Mouse (Mus musculus) liver, embryonic 12.5 days (tissue): ENCODE data around the gene Psmc3. TPM values are rescaled to one million over a fixed set of nuclear protein-coding genes. Genes with fewer than 3 reads are reported as not detected.
"Not testable (repeated sequence)": the region's sequence is repeated elsewhere in the genome, so short reads cannot be mapped to it uniquely, and the experiment has no call there.

ENCODE experiments used
- ATAC-seq: fragments of 200-750 bp; cut with Nextera tagmentation; 2 replicates; pipeline ENCODE4 v1.8.0; 2017; ENCODE audit warnings: moderate number of reproducible peaks, mild to moderate bottlenecking, moderate library complexity
- H3K27ac ChIP-seq: fragments of 300-500 bp; sonication (generic); 2 replicates; pipeline ENCODE4 v1.5.1; 2016; ENCODE audit warnings: mild to moderate bottlenecking
- H3K27me3 ChIP-seq: fragments of 300-500 bp; sonication (generic); replicated peaks from 2 replicates; pipeline ENCODE4 v1.6.1; 2016; ENCODE audit warnings: mild to moderate bottlenecking, moderate library complexity
- H3K36me3 ChIP-seq: fragments of 300-500 bp; sonication (generic); 2 replicates; pipeline ENCODE4 v1.6.1; 2016; ENCODE audit warnings: mild to moderate bottlenecking, moderate library complexity
- H3K4me1 ChIP-seq: fragments of 300-500 bp; sonication (generic); 2 replicates; pipeline ENCODE4 v1.6.1; 2016
- H3K4me2 ChIP-seq: fragments of 300-500 bp; sonication (generic); 2 replicates; pipeline ENCODE4 v1.6.1; 2016; ENCODE audit warnings: mild to moderate bottlenecking, moderate library complexity
- H3K4me3 ChIP-seq: fragments of 300-500 bp; sonication (generic); 2 replicates; pipeline ENCODE4 v1.5.1; 2016; ENCODE audit warnings: mild to moderate bottlenecking, moderate library complexity
- H3K9ac ChIP-seq: fragments of 300-500 bp; sonication (generic); 2 replicates; pipeline ENCODE4 v1.6.1; 2016; ENCODE audit warnings: mild to moderate bottlenecking, moderate library complexity
- H3K9me3 ChIP-seq: fragments of 300-500 bp; sonication (generic); replicated peaks from 2 replicates; pipeline ENCODE4 v1.6.1; 2016; ENCODE audit warnings: mild to moderate bottlenecking, moderate library complexity
- WGBS: fragments of 180-500 bp; shearing (Covaris S2); methylation state at CpG from one replicate; pipeline ENCODE4 v1.1.7; 2016; ENCODE audit not compliant: insufficient replicate concordance; 5-methylcytosine and 5-hydroxymethylcytosine counted together
- polyA plus RNA-seq: library from polyadenylated mRNA; unstranded; fragments of >200 nt; fragmentation: Nextera tagmentation; extraction: Ambion mirVana; gene quantifications from 2 replicates; pipeline ENCODE4 v1.2.1, GENCODE M21; 2016

The Psmc3 gene
- polyA plus RNA-seq, 1 experiment from 2014 or later: 223 TPM

DNA sequence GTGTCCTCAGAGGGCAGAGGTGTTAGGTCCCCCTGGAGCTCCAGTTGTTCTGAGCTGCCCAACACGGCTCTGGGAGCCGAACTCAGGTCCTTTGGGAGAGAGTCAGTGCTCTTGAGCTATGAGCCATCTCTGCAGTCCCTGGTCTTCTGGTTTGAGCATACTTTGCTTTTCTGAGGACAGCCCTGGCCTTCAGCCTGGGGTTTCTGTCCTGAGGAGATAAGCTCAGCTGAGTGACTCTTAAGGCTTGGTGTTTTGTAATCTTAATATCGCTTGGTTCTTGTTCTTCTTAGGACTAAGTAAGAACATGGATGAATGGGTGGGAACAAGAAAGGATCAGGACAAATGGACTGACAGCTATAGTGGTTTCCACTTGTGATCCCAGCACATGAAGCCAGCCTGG, 54.3 kb downstream of the Psmc3 start:
- ATAC-seq: peak; percentile 67; the same call in 1 of the 2 replicates
- H3K9me3 ChIP-seq: no peaks in the 10 kb centered on the region
- H3K4me3 ChIP-seq: no peak overlapping the region
- H3K27me3 ChIP-seq: no peaks in the 10 kb centered on the region
- no peaks in the 10 kb centered on the region; the same call in 1 of the 2 replicates for H3K36me3 ChIP-seq
- H3K9ac ChIP-seq: 0 out of 2 replicates have a peak overlapping the region, but pooled peaks have one; percentile 12
- peak overlapping the region; percentile 31; the same call in 1 of the 2 replicates for H3K4me2 ChIP-seq
- peak overlapping the region; percentile 10 for H3K27ac ChIP-seq
- H3K4me1 ChIP-seq: peaks cover 75% of the 10 kb centered on the region
- WGBS: 40% methylated on average over 3 of the region's 3 CpGs

DNA sequence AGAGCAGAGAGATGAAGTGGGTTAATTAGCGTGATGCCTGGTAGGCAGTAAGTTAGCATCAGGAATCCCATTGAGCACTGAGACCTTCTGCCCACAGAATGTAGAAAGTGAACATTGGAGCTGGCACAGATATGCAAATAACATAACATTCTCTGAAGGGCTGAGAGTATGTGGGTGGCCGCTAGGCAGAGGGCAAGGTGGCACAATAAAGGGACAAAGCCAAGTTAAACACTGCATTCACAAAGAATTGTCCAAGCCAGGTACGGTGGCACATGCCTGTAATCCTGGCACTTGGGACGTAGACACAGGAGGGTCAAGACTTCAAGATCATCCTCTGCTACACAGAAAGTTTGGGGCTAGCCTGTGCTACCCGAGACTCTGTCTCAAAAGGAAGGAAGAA, 55.4 kb downstream of the Psmc3 start:
- peaks cover 79% of the 10 kb centered on the region for H3K4me1 ChIP-seq
- H3K27me3 ChIP-seq: no peaks in the 10 kb centered on the region
- no peaks in the 10 kb centered on the region; the same call in 1 of the 2 replicates for H3K36me3 ChIP-seq
- H3K4me2 ChIP-seq: no peak overlapping the region
- H3K4me3 ChIP-seq: no peak overlapping the region
- H3K9ac ChIP-seq: no peak overlapping the region
- no peak overlapping the region for H3K27ac ChIP-seq
- WGBS: 78% methylated on average over 5 of the region's 5 CpGs
- ATAC-seq: no peak
- H3K9me3 ChIP-seq: no peaks in the 10 kb centered on the region

DNA sequence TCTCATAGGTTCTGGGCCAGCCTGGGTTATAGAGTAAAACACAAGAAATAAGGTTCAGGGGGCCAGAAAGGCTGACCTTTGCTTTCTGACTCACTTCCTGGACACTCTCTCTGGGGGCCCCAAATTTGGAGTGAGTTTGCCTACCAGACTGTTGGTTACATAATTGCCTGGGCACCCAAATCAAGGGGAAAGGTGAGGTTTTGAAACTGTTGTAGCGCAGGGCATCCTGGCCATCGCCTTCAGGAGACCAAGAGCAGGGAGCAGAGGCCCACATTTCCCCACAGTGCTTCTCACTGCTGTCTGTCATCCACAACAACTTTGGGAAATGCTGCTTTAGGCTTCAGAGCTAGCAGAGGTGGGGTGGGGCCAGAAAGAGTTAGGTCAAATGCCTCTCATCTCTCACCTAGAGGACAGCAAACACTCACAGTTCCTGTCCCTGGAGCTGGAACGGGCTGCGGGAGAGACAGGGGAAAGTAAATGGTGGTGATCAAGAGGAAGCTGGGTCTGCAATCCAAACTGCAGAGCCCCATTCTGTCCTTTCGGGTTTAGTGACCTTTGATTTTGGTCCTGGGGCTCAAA, 56.1 kb downstream of the Psmc3 start:
- H3K27me3 ChIP-seq: no peaks in the 10 kb centered on the region
- no peak overlapping the region for H3K4me2 ChIP-seq
- H3K27ac ChIP-seq: no peak overlapping the region
- H3K9me3 ChIP-seq: no peaks in the 10 kb centered on the region
- no peaks in the 10 kb centered on the region; the same call in 1 of the 2 replicates for H3K36me3 ChIP-seq
- H3K4me3 ChIP-seq: no peak overlapping the region
- H3K9ac ChIP-seq: no peak overlapping the region
- peaks cover 81% of the 10 kb centered on the region for H3K4me1 ChIP-seq
- WGBS: 80% methylated on average over 5 of the region's 5 CpGs
- ATAC-seq: no peak

DNA sequence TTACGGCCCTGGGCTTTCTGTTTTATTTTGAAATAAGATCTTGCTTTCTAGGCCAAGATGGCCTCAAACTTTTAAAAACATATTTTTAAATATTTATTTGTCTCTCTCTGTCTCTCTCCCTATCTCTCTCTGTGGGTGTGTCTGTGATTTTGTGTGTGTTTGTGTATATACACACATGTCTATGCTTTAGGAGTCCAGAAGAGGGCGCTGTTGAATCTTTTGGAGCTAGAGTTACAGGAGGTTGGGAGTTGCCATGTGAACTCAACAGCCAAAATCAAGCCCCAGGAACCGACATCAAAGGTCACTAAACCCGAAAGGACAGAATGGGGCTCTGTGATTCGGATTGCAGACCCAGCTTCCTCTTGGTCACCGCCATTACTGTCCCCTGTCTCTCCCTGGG, 56.6 kb downstream of the Psmc3 start:
- Histone ChIP-seq H3K27me3 (no peaks in the 10 kb centered on the region), H3K9ac (no peak overlapping the region), H3K27ac (no peak overlapping the region), H3K4me2 (no peak overlapping the region), H3K4me3 (no peak overlapping the region), H3K36me3 (peaks cover 2% of the 10 kb centered on the region; the same call in 1 of the 2 replicates), H3K4me1 (peaks cover 81% of the 10 kb centered on the region), H3K9me3 (no peaks in the 10 kb centered on the region)
- no peak for ATAC-seq
- WGBS: 75% methylated on average over 6 of the region's 6 CpGs

DNA sequence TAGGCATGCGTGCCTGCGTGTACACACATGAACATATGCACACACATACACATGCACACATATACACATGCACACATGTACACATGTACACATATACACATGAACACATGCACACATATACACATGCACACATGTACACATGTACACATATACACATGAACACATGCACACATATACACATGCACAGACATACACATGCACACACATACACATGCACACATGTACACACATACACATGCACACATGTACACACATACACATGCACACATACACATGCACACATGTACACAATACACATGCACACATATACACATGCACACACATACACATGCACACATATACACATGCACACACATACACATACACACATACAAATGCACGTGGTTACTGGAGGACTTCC, 58.0 kb downstream of the Psmc3 start:
- H3K27ac ChIP-seq, H3K9ac ChIP-seq, H3K9me3 ChIP-seq, H3K27me3 ChIP-seq, H3K36me3 ChIP-seq, ATAC-seq, H3K4me2 ChIP-seq, H3K4me3 ChIP-seq: not testable (repeated sequence)
- H3K4me1 ChIP-seq: peaks cover 72% of the 10 kb centered on the region
- 84% methylated on average over 3 of the region's 3 CpGs for WGBS

DNA sequence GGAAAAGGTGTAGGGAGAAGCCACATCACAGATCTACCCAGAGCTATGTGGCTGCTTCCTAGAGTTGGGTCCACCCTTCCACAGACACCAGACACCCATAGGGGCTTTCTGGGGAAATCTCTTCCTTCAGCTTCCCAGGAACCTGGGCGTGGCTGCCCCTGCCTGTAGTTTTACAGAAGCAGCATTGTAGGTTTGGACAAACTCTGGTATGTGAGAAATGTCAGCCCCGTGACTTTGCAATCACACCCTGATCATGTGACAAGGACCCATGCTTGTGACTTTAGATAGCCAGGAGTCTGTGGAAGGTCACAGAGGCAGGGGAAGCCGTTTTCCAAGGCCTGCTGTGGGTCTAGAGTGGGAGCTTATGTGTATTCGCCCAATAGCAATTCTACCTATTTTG, 58.7 kb downstream of the Psmc3 start:
- peaks cover 66% of the 10 kb centered on the region for H3K4me1 ChIP-seq

DNA sequence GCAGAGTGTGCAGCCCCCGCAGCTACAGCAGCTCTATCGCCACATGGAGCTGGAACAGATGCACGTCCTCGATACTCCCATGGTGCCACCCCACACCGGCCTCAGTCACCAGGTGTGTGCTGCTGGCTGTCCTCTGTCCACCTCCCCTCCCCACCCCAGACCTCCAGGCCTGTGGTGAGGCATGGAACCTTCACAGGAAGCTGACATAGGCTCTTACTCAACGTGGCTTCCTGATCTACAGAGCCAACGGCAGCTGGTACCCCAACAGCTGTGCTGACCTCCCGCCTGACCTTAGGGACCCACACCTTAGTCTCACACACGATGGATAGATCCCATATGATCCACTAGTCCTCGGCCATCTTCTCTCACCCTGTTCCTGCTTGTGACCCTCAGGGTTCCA, 59.5 kb downstream of the Psmc3 start:
- peaks cover 60% of the 10 kb centered on the region for H3K4me1 ChIP-seq
- no peak for ATAC-seq
- WGBS: 63% methylated on average over 10 of the region's 10 CpGs
- H3K9ac ChIP-seq: no peak overlapping the region
- peaks cover 2% of the 10 kb centered on the region; the same call in 1 of the 2 replicates for H3K27me3 ChIP-seq
- peak overlapping the region; percentile 36; the same call in 1 of the 2 replicates for H3K4me2 ChIP-seq
- peak overlapping the region; percentile 23; the same call in 1 of the 2 replicates for H3K27ac ChIP-seq
- no peak overlapping the region for H3K4me3 ChIP-seq
- H3K9me3 ChIP-seq: no peaks in the 10 kb centered on the region
- peaks cover 2% of the 10 kb centered on the region; the same call in 1 of the 2 replicates for H3K36me3 ChIP-seq

More for the DNA sequence above, 58.7 kb downstream of the Psmc3 start:
- no peak overlapping the region for H3K4me2 ChIP-seq
- no peak overlapping the region for H3K4me3 ChIP-seq
- peak overlapping the region; percentile 36; the same call in 1 of the 2 replicates for H3K27ac ChIP-seq
- H3K36me3 ChIP-seq: peaks cover 2% of the 10 kb centered on the region; the same call in 1 of the 2 replicates
- H3K9me3 ChIP-seq: no peaks in the 10 kb centered on the region
- H3K9ac ChIP-seq: no peak overlapping the region
- no peak for ATAC-seq
- H3K27me3 ChIP-seq: no peaks in the 10 kb centered on the region; the same call in 1 of the 2 replicates
- 51% methylated on average over 4 of the region's 4 CpGs for WGBS

DNA sequence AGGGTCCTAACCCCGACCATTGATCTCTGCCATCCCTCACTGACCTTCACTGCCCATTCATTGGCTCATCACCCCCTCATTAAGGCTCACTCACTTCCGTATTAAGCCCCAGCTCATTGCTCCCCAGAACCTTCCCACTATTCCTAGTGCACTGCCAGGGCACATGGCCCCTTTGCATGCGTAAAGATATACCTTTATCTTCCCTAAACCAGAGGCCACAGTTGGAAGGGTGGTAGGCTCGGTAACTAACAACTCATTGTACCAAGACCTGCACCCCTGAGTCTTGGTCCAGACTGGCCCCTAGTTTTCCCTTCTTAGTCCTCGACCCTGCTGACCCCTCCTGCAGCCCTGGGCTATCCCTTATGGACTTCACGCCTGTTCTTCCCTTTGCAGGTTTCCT, 60.0 kb downstream of the Psmc3 start:
- Histone ChIP-seq H3K4me2 (peak overlapping the region; percentile 36), H3K9ac (no peak overlapping the region), H3K36me3 (peaks cover 2% of the 10 kb centered on the region; the same call in 1 of the 2 replicates), H3K4me1 (peaks cover 55% of the 10 kb centered on the region), H3K4me3 (no peak overlapping the region), H3K27ac (no peak overlapping the region), H3K27me3 (peaks cover 2% of the 10 kb centered on the region; the same call in 1 of the 2 replicates), H3K9me3 (no peaks in the 10 kb centered on the region)
- ATAC-seq: peak; percentile 64
- WGBS: 43% methylated on average over 6 of the region's 6 CpGs

DNA sequence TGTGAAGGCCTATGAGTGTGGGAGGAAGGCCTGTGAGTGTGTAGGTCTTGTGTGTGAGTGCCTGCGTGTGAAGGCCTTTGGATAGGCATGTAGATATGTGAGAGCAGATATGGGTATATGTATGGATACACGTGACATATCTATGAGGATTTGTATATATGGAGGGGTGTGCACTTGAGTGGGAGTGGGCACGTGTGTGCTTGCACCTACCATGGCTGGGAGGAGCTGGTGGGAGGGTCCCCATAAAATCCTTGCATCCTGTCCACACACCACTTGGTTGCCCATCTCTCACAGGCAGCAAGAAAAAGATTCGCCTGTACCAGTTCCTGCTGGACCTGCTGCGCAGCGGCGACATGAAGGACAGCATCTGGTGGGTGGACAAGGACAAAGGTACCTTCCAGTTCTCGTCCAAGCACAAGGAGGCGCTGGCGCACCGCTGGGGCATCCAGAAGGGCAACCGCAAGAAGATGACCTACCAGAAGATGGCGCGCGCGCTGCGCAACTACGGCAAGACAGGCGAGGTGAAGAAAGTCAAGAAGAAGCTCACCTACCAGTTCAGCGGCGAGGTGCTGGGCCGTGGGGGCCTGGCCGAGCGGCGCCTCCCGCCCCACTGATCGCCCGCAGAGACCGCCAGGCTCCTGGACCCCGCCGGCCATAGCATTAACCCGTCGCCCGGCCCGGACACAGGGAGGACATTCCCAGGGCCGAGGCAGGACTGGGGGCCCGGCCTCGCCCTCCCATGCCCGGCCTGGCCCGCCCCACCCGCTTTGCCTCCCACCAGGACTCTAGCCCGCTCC, 61.2 kb downstream of the Psmc3 start:
- Histone ChIP-seq H3K9ac (peak overlapping the region; percentile 40), H3K4me3 (peak overlapping the region; percentile 33; the same call in 1 of the 2 replicates), H3K36me3 (peaks cover 2% of the 10 kb centered on the region; the same call in 1 of the 2 replicates), H3K27me3 (peaks cover 3% of the 10 kb centered on the region; the same call in 1 of the 2 replicates), H3K4me2 (peak overlapping the region; percentile 60), H3K27ac (no peak overlapping the region), H3K9me3 (no peaks in the 10 kb centered on the region), H3K4me1 (peaks cover 45% of the 10 kb centered on the region)
- 49% methylated on average over 42 of the region's 42 CpGs for WGBS
- ATAC-seq: peak; percentile 38; the same call in 1 of the 2 replicates

DNA sequence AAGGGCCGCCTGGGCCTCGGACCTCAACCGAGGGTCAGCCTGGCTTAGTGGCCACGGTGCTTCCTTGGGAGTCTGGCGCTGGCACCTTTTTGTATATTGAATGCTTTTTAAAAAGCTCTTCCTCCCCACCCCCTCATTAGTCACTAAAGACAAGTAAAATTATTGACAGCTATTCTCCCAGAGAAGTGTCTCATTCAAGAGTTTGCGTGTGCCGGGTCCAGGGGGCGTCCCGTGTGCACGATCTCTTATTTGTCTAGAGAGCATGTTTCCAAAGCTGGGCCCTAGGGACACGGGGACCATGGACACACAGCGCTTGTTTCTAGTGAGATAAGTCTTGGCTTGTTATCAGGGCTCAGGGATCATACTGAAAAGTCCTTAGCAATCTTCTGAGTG, 61.8 kb downstream of the Psmc3 start:
- 66% methylated on average over 12 of the region's 12 CpGs for WGBS
- peak overlapping the region; percentile 33; the same call in 1 of the 2 replicates for H3K4me3 ChIP-seq
- H3K9ac ChIP-seq: peak overlapping the region; percentile 40
- ATAC-seq: no peak
- peaks cover 9% of the 10 kb centered on the region; the same call in 1 of the 2 replicates for H3K27me3 ChIP-seq
- H3K4me2 ChIP-seq: peak overlapping the region; percentile 60
- H3K27ac ChIP-seq: no peak overlapping the region
- no peaks in the 10 kb centered on the region for H3K9me3 ChIP-seq
- peaks cover 43% of the 10 kb centered on the region for H3K4me1 ChIP-seq
- H3K36me3 ChIP-seq: peaks cover 2% of the 10 kb centered on the region; the same call in 1 of the 2 replicates
